Mouse (Mus musculus): ENCODE results near the gene Slc24a2.

DNA sequence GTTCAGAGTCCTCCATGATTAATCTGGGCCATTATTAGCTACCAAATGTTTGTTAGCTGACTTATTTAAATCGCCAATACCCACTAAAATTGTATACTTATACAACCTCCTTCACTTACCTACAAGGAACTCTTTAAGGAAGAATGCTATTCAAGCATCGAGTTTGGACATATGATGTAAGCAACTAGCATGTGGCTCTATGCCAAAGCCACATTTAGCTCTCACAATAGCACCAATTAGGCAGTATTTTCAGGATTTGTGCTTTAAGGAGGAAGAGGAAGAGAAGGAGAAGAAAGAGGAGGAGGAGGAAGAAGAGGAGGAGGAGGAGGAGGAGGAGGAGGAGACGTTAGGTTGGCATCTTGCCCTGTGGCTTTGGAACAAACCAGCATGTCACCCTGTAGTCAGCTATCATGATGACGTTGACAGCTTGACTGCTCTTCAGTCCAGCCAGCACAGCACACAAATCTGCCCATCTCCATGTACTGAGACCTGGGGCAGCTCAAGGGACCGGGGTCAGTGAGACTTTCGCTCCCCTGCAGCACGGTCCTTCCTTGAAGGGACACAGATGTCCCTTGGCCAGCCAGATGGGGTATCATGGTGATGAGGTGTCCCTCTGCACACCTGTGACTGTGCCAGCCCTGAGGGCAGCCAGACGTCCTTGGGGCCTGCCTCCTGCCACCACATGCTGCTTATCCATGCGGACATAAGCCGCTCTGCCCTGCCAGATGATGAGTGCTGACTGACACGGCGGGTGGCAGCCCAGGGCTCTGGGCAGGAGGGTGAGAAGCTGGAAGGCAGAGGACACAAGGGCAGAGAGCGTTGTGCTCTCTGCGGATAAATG, 203.7 kb downstream of the Slc24a2 start:
- TF ChIP-seq POLR2A (IDR thresholded peaks at IDR 0.05; ENCODE audit: borderline replicate concordance, low read depth, low read length) = no peak
- TF ChIP-seq CTCF (IDR thresholded peaks at IDR 0.05; ENCODE audit: low read depth, low read length) = no peak
